Mouse (Mus musculus) olfactory bulb, adult 2 months (tissue): ENCODE measurements around the gene Elf1. TPM values are rescaled to one million over a fixed set of nuclear protein-coding genes. Genes with fewer than 3 reads are reported as not detected.

ENCODE experiments used
- H3K27ac ChIP-seq: fragments of 200-500 bp; 2 replicates; pipeline ENCODE4 v1.5.1; 2012; ENCODE audit warnings: low read depth, low read length; ENCODE audit not compliant: insufficient read depth
- H3K4me1 ChIP-seq: fragments of 200-500 bp; 2 replicates; pipeline ENCODE4 v1.6.1; 2012; ENCODE audit warnings: low read length; ENCODE audit not compliant: control insufficient read depth, insufficient read depth
- H3K4me3 ChIP-seq: fragments of 200-500 bp; 2 replicates; pipeline ENCODE4 v1.5.1; 2012; ENCODE audit warnings: mild to moderate bottlenecking, low read depth, low read length, moderate library complexity; ENCODE audit not compliant: insufficient read depth
- CTCF ChIP-seq: fragments of 200-500 bp; IDR thresholded peaks from 2 replicates; pipeline ENCODE4 v1.5.1; 2012; ENCODE audit warnings: low read depth, mild to moderate bottlenecking, low read length, moderate library complexity; ENCODE audit not compliant: insufficient read depth
- POLR2A ChIP-seq: fragments of 200-500 bp; IDR thresholded peaks from 2 replicates; pipeline ENCODE4 v1.6.1; 2012; ENCODE audit warnings: mild to moderate bottlenecking, low read depth, low read length, moderate library complexity; ENCODE audit not compliant: insufficient read depth
- whole genome bisulfite sequencing: fragments of 180-500 bp; shearing (Covaris S2); methylation state at CpG from one replicate; pipeline ENCODE4 v1.1.7; 2018; 5-methylcytosine and 5-hydroxymethylcytosine counted together
- polyA plus RNA-seq: library from polyadenylated mRNA; stranded (reverse); fragments of >200 nt; gene quantifications from 2 replicates; pipeline ENCODE4 v1.2.4, GENCODE M21; 2012; ENCODE audit warnings: low replicate concordance; ENCODE audit not compliant: missing spikeins, insufficient read depth, insufficient read length

Gene Elf1
- polyA plus RNA-seq, 1 experiment = not detected

DNA sequence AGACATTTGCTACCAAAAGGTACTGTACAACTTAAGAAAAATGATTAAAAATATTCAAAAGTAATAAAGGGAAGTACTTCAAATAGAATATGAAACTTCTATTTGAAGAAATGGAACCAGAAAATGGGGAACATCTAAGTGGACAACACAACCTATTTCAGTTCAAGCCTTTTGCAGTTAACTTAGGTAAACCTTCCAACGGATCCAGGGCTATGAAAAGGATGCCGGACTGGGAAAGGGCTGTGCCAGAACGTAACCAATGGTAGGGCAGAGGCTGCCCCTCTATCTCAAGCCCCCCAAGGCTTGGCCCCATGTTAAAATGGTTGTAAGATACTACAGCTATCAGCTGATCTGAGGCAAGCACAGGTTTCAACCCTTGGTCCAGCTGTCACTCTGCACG lies 20.0 kb upstream of the Elf1 start:
- WGBS = 91% methylated on average over 4 of the region's 4 CpGs
- no peak overlapping the region for H3K27ac ChIP-seq
- H3K4me1 ChIP-seq = no peaks in the 10 kb centered on the region
- TF ChIP-seq POLR2A = no peak
- no peak for TF ChIP-seq CTCF
- no peak overlapping the region for H3K4me3 ChIP-seq

DNA sequence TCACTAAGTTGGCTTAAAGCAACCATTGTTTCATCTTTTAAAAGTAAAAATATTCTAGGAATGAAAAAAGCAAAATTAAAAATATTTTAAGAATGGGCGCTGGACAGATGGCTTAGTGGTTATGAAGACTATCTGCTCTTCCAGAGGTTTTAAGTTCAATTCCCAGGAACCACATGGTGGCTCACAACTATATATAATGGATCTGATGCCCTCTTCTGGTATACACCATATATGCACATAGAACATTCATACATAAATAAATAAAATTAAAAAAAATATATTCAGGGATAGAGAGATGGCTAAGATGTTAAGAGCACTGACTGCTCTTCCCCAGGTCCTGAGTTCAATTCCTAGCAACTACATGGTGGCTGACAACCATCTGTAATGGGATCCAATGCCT lies 15.4 kb upstream of the Elf1 start:
- no peak for TF ChIP-seq CTCF
- no peak for TF ChIP-seq POLR2A
- H3K4me1 ChIP-seq = no peaks in the 10 kb centered on the region
- WGBS = 98% methylated on average over 1 of the region's 1 CpGs
- no peak overlapping the region for H3K4me3 ChIP-seq
- H3K27ac ChIP-seq = no peak overlapping the region

DNA sequence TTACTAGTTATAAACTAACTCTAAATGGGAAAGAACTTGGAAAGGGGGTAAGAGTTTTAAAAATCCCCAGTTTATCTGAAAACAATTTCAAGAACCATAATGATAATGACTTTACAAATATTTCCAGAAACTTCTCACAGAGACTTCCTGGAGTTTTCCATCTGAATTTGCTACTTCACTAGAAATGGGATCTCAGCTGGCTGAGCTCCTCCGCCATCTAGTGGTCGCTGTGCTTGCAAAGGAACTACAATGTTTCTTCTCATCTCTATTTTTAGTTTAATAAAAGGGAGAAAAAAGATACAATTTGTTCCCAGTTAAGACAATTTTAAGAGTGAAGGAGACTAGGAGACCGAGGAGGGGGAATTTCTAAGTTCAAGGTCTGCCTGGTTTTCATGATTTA lies 13.4 kb upstream of the Elf1 start:
- 3% methylated on average over 3 of the region's 3 CpGs for WGBS
- no peak overlapping the region for H3K27ac ChIP-seq
- no peak overlapping the region for H3K4me3 ChIP-seq
- H3K4me1 ChIP-seq = no peaks in the 10 kb centered on the region
- TF ChIP-seq POLR2A (no peak), CTCF (no peak)

DNA sequence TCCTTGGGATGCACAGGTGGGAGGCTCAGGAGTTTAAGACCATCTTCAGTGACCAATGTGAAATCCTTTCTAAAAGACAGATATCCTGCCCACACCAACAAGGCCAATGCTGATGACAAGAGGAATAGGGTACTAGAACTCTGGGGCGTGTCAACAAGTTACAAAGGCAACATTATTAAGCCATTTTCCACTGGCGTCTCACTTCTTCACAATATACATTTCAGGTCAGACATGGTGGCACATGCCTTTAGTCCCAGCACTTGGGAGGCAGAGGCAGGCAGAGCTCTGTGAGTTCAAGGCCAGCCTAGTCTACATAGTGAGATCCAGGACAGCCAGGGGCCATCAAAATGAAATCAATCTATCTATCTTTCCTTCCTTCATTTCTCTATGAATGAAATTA lies 7.6 kb upstream of the Elf1 start:
- H3K27ac ChIP-seq = no peak overlapping the region
- WGBS = 84% methylated on average over 2 of the region's 2 CpGs
- TF ChIP-seq CTCF = no peak
- TF ChIP-seq POLR2A = no peak
- H3K4me1 ChIP-seq = no peaks in the 10 kb centered on the region
- H3K4me3 ChIP-seq = no peak overlapping the region

DNA sequence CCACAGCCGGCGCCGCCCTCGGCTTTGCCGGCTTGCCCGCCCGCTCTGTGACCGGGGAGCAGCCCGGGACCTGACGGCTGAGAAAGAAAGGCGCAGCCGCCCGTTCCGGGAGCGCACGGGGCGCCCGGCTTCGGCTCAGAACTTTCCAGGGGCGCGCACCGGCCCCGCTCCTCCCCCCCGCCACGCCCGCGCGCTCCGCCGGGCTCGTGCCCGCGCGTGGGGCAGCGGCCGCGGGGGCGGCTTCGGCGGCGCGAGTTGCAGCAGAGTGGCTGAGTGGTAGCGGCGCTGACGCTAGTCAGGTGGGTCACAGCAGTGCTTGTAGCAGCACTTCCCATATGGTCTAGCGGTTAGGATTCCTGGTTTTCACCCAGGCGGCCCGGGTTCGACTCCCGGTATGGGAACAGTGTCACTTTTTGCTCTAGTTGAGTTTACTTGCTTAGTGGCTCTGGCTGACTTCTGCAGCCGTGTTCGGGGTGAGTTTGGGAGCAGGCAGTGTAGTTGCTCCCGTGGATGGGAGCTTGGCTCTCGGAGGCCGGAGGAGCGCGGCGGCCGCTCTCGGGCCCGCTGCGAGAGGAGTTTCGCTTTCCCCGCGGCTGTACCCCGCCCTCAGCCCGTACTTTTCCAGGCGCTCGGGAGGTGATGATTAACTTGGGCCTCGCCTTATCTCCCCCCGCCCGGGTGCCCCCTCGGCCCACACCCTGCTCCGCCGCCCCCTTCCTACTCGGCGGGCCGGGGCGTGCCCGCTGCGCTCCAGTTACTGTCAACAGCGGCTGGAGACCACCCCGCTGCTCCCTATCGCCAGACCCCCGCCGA lies 551 bp downstream of the Elf1 start, which contains the start of gene Wbp4:
Wbp4 (minus strand) TSS at position 182 of the 813 bp plus-strand sequence.
- H3K4me3 ChIP-seq = peak within 1 kb of the TSS; percentile 85
- peak within 1 kb of the TSS; percentile 96 for H3K27ac ChIP-seq
- TF ChIP-seq CTCF (no peak), POLR2A (peak; percentile 13)
- peaks cover 13% of the 10 kb centered on the region for H3K4me1 ChIP-seq
- WGBS = under 1% methylated on average over 86 of the region's 86 CpGs

DNA sequence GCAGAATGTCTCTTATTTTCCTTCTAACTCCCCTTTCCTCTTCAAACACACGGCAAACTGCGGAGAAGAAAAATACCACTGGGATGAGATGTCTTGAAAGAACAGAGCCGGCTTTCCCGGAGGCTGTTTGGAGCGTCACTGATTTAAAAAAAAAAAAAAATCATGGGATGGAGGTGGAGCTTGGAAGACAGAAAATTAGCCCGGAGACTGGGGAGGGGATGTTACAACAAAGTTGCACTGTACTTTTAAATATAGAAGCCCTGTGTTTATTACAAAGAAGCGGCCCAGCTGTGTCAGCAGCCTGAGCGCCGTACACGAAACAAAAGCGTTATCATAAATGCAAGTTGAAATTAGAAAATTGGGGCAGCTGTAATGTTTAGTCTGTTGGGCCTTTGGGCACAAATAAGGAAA lies 1.3 kb downstream of the Elf1 start:
- TF ChIP-seq POLR2A (no peak), CTCF (no peak)
- peak overlapping the region; percentile 85 for H3K4me3 ChIP-seq
- WGBS = under 1% methylated on average over 11 of the region's 11 CpGs
- H3K4me1 ChIP-seq = peaks cover 21% of the 10 kb centered on the region
- peak overlapping the region; percentile 96 for H3K27ac ChIP-seq

DNA sequence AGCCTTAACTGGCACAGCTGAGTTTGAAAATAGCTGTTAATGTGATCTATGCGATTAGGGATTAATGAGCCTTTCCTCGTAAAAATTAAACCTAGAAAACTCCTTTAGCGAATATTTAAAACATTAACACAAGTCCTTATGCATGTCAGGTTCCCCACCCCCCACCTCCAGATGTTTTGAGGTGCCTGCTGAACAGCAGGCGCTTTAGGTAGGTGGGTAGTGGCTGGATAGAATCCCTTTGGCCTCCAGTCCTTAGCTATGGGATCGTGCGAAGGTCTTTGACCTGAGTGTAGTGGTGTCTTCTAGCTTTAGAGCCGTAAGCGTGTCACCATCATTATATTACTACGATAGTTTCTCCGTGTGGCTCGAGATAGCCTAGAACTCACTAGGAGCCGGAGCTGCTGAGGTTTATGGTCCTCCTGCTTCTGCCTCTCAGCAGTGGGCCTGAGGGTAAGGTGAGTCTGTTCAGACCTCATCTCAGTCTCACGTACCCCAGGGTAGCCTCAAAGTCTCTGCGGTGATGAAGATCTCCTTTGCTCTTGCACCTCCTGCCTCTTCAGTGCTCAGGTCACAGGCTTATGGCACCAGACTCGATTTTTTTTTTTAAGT lies 1.9 kb downstream of the Elf1 start:
- TF ChIP-seq CTCF (no peak), POLR2A (no peak)
- WGBS = 14% methylated on average over 15 of the region's 15 CpGs
- peak overlapping the region; percentile 37 for H3K4me3 ChIP-seq
- peaks cover 21% of the 10 kb centered on the region for H3K4me1 ChIP-seq
- peak overlapping the region; percentile 96 for H3K27ac ChIP-seq

DNA sequence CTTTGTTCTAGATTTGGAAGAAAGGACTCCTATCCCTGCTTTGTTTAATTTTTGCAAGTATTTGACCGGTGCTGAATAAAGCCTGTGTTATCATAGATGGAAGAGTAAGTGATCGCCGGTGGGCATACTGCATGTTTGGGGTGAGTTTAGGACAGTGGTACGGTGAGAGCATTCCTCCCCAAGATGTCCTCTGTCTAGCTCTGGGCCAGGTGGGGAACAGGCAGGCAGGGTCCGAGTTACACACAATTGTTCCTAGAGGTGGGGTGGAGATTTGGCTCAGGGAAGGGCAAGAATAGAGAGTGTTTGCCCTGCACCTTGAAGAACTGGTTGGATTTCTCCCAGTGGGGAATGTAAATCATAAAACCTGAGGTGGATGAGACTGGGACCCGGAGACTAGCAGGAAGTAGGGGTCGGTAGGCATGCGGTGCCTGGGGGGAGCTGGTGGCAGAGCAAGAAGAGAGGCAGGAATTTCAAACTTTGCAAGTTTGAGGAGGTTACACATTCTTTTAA lies 2.7 kb downstream of the Elf1 start:
- TF ChIP-seq POLR2A (no peak), CTCF (no peak)
- WGBS = 81% methylated on average over 8 of the region's 8 CpGs
- Histone ChIP-seq H3K4me1 (peaks cover 21% of the 10 kb centered on the region), H3K4me3 (no peak overlapping the region), H3K27ac (peak overlapping the region; percentile 15; the same call in 1 of the 2 replicates)

DNA sequence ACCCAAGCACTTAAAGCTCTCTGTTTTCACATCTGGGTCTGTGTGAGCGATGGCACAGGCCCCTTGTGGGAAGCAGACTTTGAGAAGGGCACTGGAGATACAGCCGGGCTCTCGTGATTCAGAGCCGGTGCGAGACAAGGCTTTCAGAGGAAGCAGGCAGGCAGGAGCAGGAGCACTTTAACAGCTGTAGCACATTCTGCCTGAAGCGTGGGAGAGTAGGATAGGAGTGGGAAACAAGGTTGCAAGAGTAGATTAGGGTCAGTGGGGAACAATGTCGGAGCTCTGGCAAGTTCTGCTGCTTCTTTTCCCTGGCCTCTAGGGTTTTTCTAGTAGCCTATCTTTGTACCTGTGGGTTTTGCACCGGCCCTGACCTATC lies 5.6 kb downstream of the Elf1 start:
- WGBS = 31% methylated on average over 8 of the region's 8 CpGs
- TF ChIP-seq POLR2A (no peak), CTCF (no peak)
- Histone ChIP-seq H3K4me3 (no peak overlapping the region), H3K4me1 (peaks cover 19% of the 10 kb centered on the region), H3K27ac (no peak overlapping the region)
